Mouse (Mus musculus) kidney, embryonic 16.5 days (tissue): ENCODE measurements around the gene Catsperd. TPM values are rescaled to one million over a fixed set of nuclear protein-coding genes. Genes with fewer than 3 reads are reported as not detected.

Experiments
- ATAC-seq: fragments of 200-750 bp; cut with Nextera tagmentation; 2 replicates; pipeline ENCODE4 v1.8.0; 2017; ENCODE audit warnings: moderate TSS enrichment; ENCODE audit not compliant: low FRiP score, low TSS enrichment
- H3K27ac ChIP-seq: fragments of 300-500 bp; sonication (generic); 2 replicates; pipeline ENCODE4 v1.5.1; 2014; ENCODE audit warnings: low read length
- H3K27me3 ChIP-seq: fragments of 300-500 bp; sonication (generic); 2 replicates; pipeline ENCODE4 v1.6.1; 2014; ENCODE audit warnings: low read length, control low read depth, mixed read lengths; ENCODE audit not compliant: insufficient read depth
- H3K36me3 ChIP-seq: fragments of 300-500 bp; sonication (generic); 2 replicates; pipeline ENCODE4 v1.6.1; 2014; ENCODE audit warnings: low read length, control low read depth, mixed read lengths; ENCODE audit not compliant: insufficient read depth
- H3K4me1 ChIP-seq: fragments of 300-500 bp; sonication (generic); 2 replicates; pipeline ENCODE4 v1.6.1; 2014; ENCODE audit warnings: low read length, control low read depth, mixed read lengths; ENCODE audit not compliant: insufficient read depth
- H3K4me2 ChIP-seq: fragments of 300-500 bp; sonication (generic); replicated peaks from 2 replicates; pipeline ENCODE4 v1.6.1; 2014; ENCODE audit warnings: low read depth, low read length
- H3K4me3 ChIP-seq: fragments of 300-500 bp; sonication (generic); 2 replicates; pipeline ENCODE4 v1.5.1; 2014; ENCODE audit warnings: mild to moderate bottlenecking, low read length
- H3K9ac ChIP-seq: fragments of 300-500 bp; sonication (generic); replicated peaks from 2 replicates; pipeline ENCODE4 v1.6.1; 2014; ENCODE audit warnings: low read length
- H3K9me3 ChIP-seq: fragments of 300-500 bp; sonication (generic); 2 replicates; pipeline ENCODE4 v1.6.1; 2016; ENCODE audit warnings: low read length, control low read depth
- WGBS: fragments of 180-500 bp; shearing (Covaris S2); extraction: QIAGEN DNeasy Blood & Tissue Kit; methylation state at CpG from one replicate; pipeline ENCODE4 v1.1.7; 2014; 5-methylcytosine and 5-hydroxymethylcytosine counted together
- polyA plus RNA-seq: library from polyadenylated mRNA; unstranded; fragments of >200 nt; fragmentation: Nextera tagmentation; extraction: Ambion mirVana; gene quantifications from 2 replicates; pipeline ENCODE4 v1.2.1, GENCODE M21; 2015

Catsperd gene
- polyA plus RNA-seq, 1 experiment from 2014 or later: 1.1 TPM

DNA sequence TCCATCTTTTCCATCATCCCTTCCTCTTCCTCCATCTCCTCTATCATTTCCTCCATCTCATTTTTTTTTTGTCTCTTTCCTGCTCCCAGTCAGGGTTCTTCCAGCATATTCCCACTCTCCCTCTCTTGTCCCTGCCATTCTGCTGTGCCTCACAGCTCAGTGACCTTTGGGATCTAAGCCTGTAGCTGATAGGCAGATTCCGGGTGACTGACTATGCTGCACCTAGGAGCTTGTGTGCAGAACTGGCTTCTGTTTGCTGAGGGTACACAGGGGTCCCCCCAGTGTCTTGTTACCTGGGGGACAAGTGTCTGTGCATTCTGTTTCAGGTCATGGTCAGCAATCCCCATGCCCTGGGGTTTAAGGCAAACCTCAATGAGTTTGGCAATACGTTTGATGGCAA, 26.8 kb downstream of the Catsperd start:
- Histone ChIP-seq H3K9ac (no peak overlapping the region), H3K27ac (no peak overlapping the region), H3K36me3 (no peaks in the 10 kb centered on the region), H3K4me2 (no peak overlapping the region), H3K4me1 (peaks cover 11% of the 10 kb centered on the region; the same call in 1 of the 2 replicates), H3K9me3 (no peaks in the 10 kb centered on the region), H3K27me3 (no peaks in the 10 kb centered on the region), H3K4me3 (no peak overlapping the region)
- ATAC-seq: no peak
- WGBS: 68% methylated on average over 2 of the region's 2 CpGs

DNA sequence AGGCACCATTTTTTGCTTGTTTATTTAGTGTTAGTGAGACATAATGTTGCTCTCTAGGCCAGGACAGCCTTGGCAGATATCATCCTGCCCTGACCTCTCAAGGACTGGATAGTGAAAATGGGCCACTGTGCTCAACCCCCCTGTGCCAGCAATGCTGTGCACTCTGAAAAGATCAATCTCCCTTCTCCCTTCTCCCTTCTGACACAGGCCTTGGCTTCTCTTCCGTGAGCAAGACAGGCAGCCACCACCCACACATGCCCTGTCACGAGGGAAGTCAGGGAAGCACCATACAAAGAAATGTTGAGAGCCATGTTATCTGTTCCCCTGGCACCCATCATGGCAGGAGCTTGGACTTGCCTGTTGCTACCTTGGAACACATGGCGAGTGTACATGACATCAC, 27.4 kb downstream of the Catsperd start:
- WGBS: 59% methylated on average over 3 of the region's 3 CpGs
- Histone ChIP-seq H3K4me1 (peaks cover 11% of the 10 kb centered on the region; the same call in 1 of the 2 replicates), H3K4me2 (no peak overlapping the region), H3K9me3 (no peaks in the 10 kb centered on the region), H3K4me3 (no peak overlapping the region), H3K27me3 (no peaks in the 10 kb centered on the region), H3K9ac (no peak overlapping the region), H3K36me3 (no peaks in the 10 kb centered on the region), H3K27ac (no peak overlapping the region)
- no peak for ATAC-seq

DNA sequence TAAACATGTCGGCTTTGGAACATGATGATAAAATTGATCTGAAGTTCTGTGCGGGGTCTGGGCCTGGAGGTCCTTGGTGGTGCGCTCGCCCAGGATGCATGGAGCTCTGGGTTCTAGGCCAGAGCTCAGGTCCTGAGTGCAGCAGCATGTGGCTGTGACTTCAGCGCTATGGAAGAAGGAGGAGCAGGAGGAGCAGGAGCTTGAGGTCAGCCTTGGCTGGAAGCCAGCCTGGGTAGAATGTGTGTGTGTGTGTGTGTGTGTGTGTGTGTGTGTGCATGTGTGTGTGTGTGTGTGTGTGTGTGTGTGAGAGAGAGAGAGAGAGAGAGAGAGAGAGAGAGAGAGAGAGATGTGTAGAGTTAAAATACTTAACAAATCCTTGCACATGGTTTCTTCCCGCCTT, 28.2 kb downstream of the Catsperd start:
- Histone ChIP-seq H3K9me3 (no peaks in the 10 kb centered on the region), H3K9ac (no peak overlapping the region), H3K4me1 (peaks cover 10% of the 10 kb centered on the region; the same call in 1 of the 2 replicates), H3K4me3 (no peak overlapping the region), H3K27me3 (no peaks in the 10 kb centered on the region), H3K36me3 (no peaks in the 10 kb centered on the region), H3K27ac (no peak overlapping the region), H3K4me2 (no peak overlapping the region)
- ATAC-seq: no peak
- WGBS: 81% methylated on average over 6 of the region's 6 CpGs

DNA sequence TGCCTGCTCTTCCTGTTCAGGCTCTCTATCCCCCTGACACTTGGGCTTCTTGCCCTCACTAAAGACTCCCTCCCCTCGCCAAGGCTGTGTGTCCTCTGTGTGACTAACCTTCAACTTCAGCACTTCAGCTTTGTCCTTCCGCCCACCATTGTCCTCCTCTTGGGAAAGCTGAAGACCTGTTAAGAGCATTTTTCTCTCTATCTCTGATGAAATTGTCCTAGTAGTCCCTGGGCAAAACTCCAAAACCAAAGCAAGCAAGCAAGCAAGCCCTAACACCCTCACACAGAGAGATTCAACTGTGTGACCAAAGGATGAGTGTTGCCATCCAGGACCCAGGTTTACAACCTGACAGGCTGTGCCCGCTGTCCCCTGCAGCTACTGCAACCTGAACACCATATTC, 35.7 kb downstream of the Catsperd start:
- Histone ChIP-seq H3K27me3 (no peaks in the 10 kb centered on the region), H3K4me2 (peak overlapping the region; percentile 50), H3K27ac (no peak overlapping the region), H3K9me3 (no peaks in the 10 kb centered on the region), H3K4me1 (peaks cover 21% of the 10 kb centered on the region), H3K36me3 (no peaks in the 10 kb centered on the region), H3K9ac (peak overlapping the region; percentile 55), H3K4me3 (peak overlapping the region; percentile 23)
- WGBS: 61% methylated on average over 3 of the region's 3 CpGs
- ATAC-seq: no peak

DNA sequence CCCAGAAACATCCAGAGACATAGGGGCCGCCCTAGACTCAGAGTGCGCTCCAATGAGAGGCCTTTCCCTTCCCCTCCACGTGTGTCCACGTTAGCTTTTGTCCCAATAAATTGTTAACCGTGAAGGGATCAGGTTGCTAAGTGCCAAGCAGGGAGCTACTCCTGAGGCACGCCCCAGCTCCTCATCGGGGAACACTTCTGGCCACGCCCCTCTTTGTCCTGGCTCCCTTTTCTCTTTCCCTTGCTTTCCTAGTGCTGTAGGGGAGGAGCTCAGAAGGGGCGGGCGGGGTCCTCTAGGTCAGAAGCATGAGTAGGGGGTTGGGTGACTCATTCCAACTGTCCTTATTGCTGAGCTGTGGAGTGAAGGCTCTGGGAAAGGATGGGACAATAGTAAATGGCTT, 36.4 kb downstream of the Catsperd start:
- WGBS: 5% methylated on average over 10 of the region's 10 CpGs
- no peaks in the 10 kb centered on the region for H3K27me3 ChIP-seq
- peaks cover 22% of the 10 kb centered on the region for H3K4me1 ChIP-seq
- H3K27ac ChIP-seq: peak overlapping the region; percentile 61; the same call in 1 of the 2 replicates
- no peaks in the 10 kb centered on the region for H3K9me3 ChIP-seq
- peak overlapping the region; percentile 23 for H3K4me3 ChIP-seq
- peak overlapping the region; percentile 55 for H3K9ac ChIP-seq
- no peaks in the 10 kb centered on the region for H3K36me3 ChIP-seq
- peak overlapping the region; percentile 50 for H3K4me2 ChIP-seq
- ATAC-seq: peak; percentile 70

DNA sequence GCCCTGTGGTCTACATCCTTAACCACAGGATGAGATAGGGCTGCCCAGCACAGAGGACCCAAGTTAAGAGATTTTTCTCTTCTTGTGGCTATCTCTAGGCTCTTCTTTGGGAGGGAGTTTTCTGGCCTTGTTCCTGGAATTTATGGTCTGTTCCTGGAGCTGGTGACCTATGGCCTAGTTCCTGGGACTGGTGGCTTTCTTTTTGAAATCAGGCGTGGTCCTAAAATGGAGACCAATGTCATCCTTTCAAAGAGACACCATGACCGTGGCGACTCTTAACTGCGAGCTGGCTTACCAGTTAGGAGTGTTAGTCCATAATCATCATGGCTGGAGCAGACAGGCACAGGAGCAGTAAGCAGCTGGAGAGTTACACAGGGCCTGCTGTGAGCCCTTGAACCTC, 38.4 kb downstream of the Catsperd start:
- Histone ChIP-seq H3K4me1 (peaks cover 22% of the 10 kb centered on the region), H3K9me3 (no peaks in the 10 kb centered on the region), H3K9ac (no peak overlapping the region), H3K27me3 (no peaks in the 10 kb centered on the region), H3K36me3 (no peaks in the 10 kb centered on the region), H3K4me2 (no peak overlapping the region), H3K27ac (no peak overlapping the region), H3K4me3 (no peak overlapping the region)
- 86% methylated on average over 4 of the region's 4 CpGs for WGBS
- no peak for ATAC-seq

DNA sequence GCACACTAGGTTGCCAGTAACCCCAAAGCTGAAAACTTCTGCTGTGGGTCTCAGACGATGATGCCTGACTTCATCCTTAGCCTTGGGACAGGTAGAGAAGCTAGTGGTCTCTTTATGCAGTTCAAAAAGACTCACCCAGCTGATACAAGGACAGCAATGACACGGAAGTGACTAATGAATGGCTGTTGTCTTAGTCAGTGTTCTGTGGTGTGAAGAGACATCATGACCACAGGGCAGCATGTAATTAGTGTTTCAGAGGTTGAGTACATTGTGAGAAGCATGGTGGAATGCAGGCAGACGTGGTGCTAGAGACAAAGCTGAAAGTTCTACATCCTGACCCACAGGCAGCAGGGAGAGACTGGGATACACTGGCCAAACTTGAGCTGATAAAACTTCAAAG, 39.6 kb downstream of the Catsperd start:
- Histone ChIP-seq H3K36me3 (no peaks in the 10 kb centered on the region), H3K4me3 (no peak overlapping the region), H3K9ac (no peak overlapping the region), H3K27ac (no peak overlapping the region), H3K4me1 (peaks cover 25% of the 10 kb centered on the region), H3K4me2 (no peak overlapping the region), H3K9me3 (no peaks in the 10 kb centered on the region), H3K27me3 (no peaks in the 10 kb centered on the region)
- 74% methylated on average over 3 of the region's 3 CpGs for WGBS
- ATAC-seq: no peak

DNA sequence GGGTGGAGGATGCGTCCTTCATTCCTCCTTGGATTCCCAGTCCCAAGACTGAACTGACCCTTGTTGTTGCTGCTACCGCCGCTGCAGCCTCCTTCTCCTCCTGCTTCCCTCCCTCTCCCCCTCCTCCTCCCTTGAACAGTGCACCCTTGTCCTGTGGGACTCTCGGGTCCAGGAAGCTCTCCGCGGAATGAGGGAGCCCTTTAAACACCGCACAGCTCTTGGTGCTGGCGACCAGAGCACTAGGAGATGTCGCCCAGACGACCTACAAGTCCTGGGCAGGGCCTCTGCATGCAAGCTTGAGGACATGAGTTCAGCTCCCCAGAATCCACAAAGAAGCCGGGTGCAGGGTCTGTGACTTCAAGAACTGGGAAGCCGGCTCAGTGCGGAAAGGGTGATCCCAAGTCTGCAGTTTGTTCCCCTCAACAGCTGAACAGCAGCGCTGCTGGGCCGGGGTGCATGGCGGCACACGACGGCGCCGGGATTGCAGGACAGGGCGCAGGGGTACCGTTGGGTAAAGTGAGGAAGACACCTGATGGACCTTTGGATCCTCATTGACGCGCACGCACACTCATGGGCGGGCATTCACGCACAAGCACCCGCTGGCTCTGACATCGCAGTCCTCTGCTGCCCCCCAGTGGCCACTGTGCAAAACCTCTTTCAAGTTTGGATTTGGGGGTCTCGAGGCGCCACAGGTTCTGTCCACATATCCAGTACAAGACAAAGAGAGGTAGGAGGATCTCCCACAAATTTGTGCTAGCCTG, 40.6 kb downstream of the Catsperd start:
- 3% methylated on average over 31 of the region's 31 CpGs for WGBS

DNA sequence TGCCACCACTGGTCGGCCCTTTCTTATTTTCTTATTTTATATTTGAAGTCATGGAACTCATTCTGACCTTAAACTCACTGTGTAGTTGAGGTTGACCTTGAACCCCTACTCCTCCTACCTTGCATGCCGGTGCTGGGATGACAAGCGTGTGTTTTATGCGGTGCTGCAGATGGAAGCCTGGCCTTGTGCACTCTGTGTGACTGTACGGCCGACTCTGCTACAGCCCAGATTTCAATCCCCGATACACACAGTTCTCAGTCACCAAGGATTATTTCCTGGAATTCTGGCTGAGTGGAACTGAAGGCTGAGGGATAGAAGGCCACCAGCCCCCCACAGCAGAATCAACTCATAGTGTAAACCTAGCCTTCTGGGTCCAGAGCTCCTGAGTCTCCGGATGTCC, 41.8 kb downstream of the Catsperd start:
- peaks cover 22% of the 10 kb centered on the region for H3K4me1 ChIP-seq
- H3K4me3 ChIP-seq: no peak overlapping the region
- no peak overlapping the region for H3K9ac ChIP-seq
- H3K27me3 ChIP-seq: no peaks in the 10 kb centered on the region
- no peaks in the 10 kb centered on the region for H3K9me3 ChIP-seq
- no peak overlapping the region for H3K27ac ChIP-seq
- no peak overlapping the region for H3K4me2 ChIP-seq
- 84% methylated on average over 8 of the region's 8 CpGs for WGBS
- no peak for ATAC-seq
- no peaks in the 10 kb centered on the region for H3K36me3 ChIP-seq

More for the DNA sequence above, 40.6 kb downstream of the Catsperd start:
- no peak overlapping the region for H3K27ac ChIP-seq
- H3K9me3 ChIP-seq: no peaks in the 10 kb centered on the region
- peak overlapping the region; percentile 55 for H3K4me3 ChIP-seq
- H3K27me3 ChIP-seq: no peaks in the 10 kb centered on the region
- H3K4me2 ChIP-seq: peak overlapping the region; percentile 98
- H3K36me3 ChIP-seq: no peaks in the 10 kb centered on the region
- peaks cover 26% of the 10 kb centered on the region for H3K4me1 ChIP-seq
- ATAC-seq: no peak; the same call in 1 of the 2 replicates
- peak overlapping the region; percentile 72 for H3K9ac ChIP-seq

DNA sequence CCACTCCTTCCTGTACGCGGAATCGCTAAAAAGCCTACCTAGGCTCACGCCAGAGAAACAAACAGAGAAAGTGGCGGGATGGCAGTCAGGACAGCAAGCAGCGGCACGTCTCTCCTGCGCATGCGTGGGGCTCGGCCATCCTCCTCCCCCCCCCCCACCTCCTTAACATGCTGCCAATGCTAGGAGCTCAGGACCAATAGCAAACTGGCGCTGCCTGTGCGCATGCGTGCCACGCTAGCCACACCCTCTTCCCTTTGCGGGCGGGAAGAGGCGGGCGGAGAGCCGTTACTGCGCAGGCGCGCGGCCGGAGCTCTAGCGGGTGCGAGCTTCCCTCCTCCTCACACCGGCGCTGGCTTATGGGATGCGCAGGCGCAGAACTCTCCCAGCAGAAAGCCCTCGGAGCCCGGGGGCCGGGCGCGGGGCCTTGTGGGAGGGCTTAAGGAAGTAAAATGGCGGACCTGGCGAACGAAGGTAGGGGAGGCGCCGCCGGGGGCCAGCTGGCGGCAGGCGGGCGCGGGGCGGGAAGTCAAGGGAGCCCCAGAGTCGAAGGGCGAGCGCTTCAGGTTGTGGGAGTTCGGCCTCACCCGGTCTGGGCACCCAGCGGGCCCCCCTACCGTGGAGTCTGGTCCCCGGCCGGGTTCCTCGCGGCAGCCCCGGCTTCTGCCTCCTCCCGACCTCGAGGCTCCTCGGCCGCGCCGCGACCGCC, 45.2 kb downstream of the Catsperd start, which contains the start of gene Ranbp3:
TSS of gene Ranbp3 (plus strand) at position 354 of the 706 bp plus-strand sequence.
- H3K4me2 ChIP-seq: peak within 1 kb of the TSS; percentile 84

More for the DNA sequence above, 45.2 kb downstream of the Catsperd start, which contains the start of gene Ranbp3:
- Histone ChIP-seq H3K9ac (peak within 1 kb of the TSS; percentile 98), H3K36me3 (peaks cover 18% of the 10 kb centered on the region), H3K4me1 (peaks cover 30% of the 10 kb centered on the region), H3K27me3 (no peaks in the 10 kb centered on the region), H3K27ac (peak within 1 kb of the TSS; percentile 91), H3K4me3 (peak within 1 kb of the TSS; percentile 98), H3K9me3 (no peaks in the 10 kb centered on the region)
- ATAC-seq: peak; percentile 90
- WGBS: under 1% methylated on average over 64 of the region's 66 CpGs
